Mouse (Mus musculus): Measurements from ENCODE around the gene Myo15b. TPM values are rescaled to one million over a fixed set of nuclear protein-coding genes. Genes with fewer than 3 reads are reported as not detected.
"Not testable (repeated sequence)": the region's sequence is repeated elsewhere in the genome, so short reads cannot be mapped to it uniquely, and the experiment has no call there.

The Myo15b gene
- total RNA-seq, 1 experiment from 2014 or later: not detected

GRCm38 (mm10) chr11:115857146-115857545, 1.1 kb upstream of the Myo15b start:
- not testable (repeated sequence) for ATAC-seq (replicated peaks; ENCODE audit: insufficient number of reproducible peaks, low FRiP score, low TSS enrichment, poor library complexity, severe bottlenecking)

DNA sequence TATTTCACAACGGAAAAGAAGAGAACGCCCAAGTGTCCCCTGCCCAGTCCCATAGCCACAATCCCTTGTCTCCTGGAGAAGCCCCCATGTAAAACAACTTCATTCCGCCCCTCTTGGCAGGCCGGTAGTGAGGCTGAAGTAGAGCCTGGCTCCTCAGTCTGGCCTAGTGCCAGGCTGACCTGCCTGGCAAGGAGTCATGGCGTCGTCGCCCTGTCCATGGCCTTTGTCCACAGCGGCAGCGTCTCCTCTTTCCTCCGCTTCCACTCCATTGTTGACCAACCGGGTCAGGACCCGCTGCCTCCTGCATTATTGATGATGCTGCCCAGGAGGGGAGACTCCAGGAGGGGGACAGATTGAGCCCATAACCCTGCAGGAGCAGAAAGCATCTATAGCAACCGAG, 270 bp upstream of the Myo15b start:
- ATAC-seq (replicated peaks; ENCODE audit: insufficient number of reproducible peaks, low FRiP score, low TSS enrichment, poor library complexity, severe bottlenecking): no peak

DNA sequence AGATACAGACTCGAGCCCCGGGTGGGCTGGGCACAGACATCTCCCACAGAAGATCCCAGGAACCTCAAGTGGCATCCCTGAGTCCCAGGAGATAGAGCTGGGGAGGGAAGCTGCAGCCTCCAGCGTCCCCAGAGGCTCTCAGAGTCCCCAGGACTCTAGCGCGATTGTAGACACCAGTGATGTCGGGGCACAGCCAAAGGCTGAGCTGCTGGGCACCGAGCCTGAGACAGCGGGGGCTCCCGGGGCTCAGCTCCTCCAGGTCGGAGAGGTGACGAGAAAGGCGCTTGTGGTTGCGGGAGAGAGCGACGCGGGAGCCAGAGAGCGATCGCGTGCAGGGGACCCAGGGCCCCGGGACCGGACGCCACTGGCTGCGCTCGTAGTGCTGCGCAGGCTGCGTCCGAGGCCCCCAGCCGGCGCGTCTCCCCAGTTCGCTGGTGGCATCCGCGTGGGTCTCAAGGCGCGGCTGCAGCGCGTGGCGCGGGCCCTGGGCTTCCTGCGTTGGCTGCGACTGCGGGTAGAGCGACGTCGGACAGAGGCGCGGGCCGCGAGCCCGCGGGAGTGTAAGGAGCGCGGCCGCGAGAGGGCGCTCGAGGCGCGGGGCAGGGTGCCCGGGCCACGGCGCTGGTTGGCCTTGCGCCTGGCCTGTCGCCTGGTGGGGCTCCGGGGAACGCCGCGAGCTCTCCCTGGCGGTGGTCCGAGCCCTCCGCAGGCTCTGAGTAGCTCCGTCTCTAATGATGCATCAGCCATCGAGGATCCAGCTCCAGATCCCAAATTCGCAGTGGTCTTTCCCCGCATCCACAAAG, 1.1 kb downstream of the Myo15b start:
- peak; percentile 24; the same call in 1 of the 2 replicates for ATAC-seq (replicated peaks; ENCODE audit: insufficient number of reproducible peaks, low FRiP score, low TSS enrichment, poor library complexity, severe bottlenecking)

- no peak for ATAC-seq (replicated peaks; ENCODE audit: insufficient number of reproducible peaks, low FRiP score, low TSS enrichment, poor library complexity, severe bottlenecking)
Observed at GRCm38 (mm10) chr11:115863895-115864294, 5.7 kb downstream of the Myo15b start.

- no peak; the same call in 1 of the 2 replicates for ATAC-seq (replicated peaks; ENCODE audit: insufficient number of reproducible peaks, low FRiP score, low TSS enrichment, poor library complexity, severe bottlenecking)
Observed at GRCm38 (mm10) chr11:115869393-115869792, 11.2 kb downstream of the Myo15b start.

- ATAC-seq (replicated peaks; ENCODE audit: insufficient number of reproducible peaks, low FRiP score, low TSS enrichment, poor library complexity, severe bottlenecking): no peak
Observed at GRCm38 (mm10) chr11:115872437-115872836, 14.2 kb downstream of the Myo15b start.

GRCm38 (mm10) chr11:115875935-115876334, 17.7 kb downstream of the Myo15b start:
- ATAC-seq (replicated peaks; ENCODE audit: insufficient number of reproducible peaks, low FRiP score, low TSS enrichment, poor library complexity, severe bottlenecking): no peak

DNA sequence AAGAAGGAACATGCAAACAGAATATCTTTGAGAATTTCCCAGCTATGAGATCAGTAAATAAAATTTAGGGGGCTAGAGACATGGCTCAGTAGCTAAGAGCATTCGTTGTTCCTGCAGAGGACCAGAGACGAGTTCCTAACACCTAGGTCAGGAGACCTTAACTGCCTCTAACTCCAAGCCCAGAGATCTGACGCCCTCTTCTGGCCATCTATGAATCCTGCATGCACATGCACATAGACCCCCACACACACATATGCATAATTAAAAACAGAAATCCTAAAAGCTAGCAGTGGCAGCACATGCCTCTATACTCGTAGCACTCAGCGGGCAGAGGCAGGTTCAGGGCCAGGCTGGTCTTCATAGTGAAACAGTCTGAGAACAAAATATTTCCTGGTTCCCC, 18.2 kb downstream of the Myo15b start:
- no peak for ATAC-seq (replicated peaks; ENCODE audit: insufficient number of reproducible peaks, low FRiP score, low TSS enrichment, poor library complexity, severe bottlenecking)

GRCm38 (mm10) chr11:115877174-115877755, 19.1 kb downstream of the Myo15b start:
- ATAC-seq (replicated peaks; ENCODE audit: insufficient number of reproducible peaks, low FRiP score, low TSS enrichment, poor library complexity, severe bottlenecking): no peak

GRCm38 (mm10) chr11:115878071-115878470, 19.9 kb downstream of the Myo15b start:
- no peak for ATAC-seq (replicated peaks; ENCODE audit: insufficient number of reproducible peaks, low FRiP score, low TSS enrichment, poor library complexity, severe bottlenecking)

- ATAC-seq (replicated peaks; ENCODE audit: insufficient number of reproducible peaks, low FRiP score, low TSS enrichment, poor library complexity, severe bottlenecking): peak; percentile 68
Observed at GRCm38 (mm10) chr11:115881002-115881401, 22.8 kb downstream of the Myo15b start.

DNA sequence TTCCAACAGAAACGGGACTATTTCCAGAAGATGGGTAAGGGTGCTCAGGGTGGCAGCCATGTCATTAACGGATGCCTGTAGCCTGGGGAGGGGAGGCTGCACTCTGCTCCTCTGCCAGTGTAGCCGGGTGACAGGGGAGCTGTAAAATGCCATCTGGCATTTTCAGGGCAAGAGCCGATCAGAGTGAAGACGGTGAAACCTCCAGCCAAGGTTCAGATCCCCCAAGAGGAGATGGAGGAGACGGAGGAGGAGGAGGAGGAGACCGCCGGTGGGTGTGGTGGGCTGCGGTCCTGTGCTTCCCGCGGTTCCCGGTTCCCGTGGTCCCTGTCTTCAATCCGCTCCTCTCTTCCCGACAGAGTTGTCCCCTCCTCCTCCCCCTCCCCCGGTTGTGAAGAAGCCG, 25.0 kb downstream of the Myo15b start:
- no peak for ATAC-seq (replicated peaks; ENCODE audit: insufficient number of reproducible peaks, low FRiP score, low TSS enrichment, poor library complexity, severe bottlenecking)

DNA sequence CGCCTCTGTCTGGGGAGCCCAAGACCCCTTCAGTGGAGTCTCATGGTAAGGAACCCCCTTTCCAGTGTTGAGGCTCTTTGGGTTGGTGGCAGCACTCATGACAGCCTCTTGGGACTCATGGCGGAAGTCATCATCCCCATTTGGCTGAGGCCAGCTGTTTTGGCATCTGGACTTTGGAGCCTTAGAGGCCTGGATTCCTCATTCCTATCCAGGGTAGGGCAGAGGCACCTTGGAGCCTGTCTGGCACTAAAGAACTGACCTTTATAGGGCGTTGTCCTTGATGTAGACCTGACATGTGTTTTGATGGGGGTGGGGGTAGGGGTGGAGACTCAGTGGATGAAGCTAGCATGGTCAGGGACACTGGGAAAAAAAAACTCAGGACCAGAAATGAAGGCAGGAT, 26.2 kb downstream of the Myo15b start:
- no peak for ATAC-seq (replicated peaks; ENCODE audit: insufficient number of reproducible peaks, low FRiP score, low TSS enrichment, poor library complexity, severe bottlenecking)

DNA sequence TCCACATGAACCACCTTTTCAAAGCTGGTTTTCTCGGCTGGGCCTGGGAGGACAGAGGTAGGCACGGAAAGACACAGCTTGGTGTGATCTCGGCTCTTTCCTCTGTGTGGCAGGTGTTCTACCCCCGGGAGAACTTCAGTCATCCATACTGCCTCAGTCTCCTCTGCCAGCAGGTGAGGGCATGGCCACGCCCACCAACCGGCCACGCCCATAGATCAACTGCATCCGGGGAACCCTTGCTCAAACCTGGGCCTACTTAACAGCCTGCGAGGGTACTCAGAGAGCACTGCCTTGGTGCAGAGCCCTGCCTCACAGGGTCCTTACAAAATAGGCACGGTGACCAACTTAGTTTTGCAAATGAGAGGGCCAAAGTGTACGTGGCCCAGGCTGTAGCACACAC, 27.1 kb downstream of the Myo15b start:
- no peak for ATAC-seq (replicated peaks; ENCODE audit: insufficient number of reproducible peaks, low FRiP score, low TSS enrichment, poor library complexity, severe bottlenecking)

GRCm38 (mm10) chr11:115886446-115886845, 28.2 kb downstream of the Myo15b start:
- ATAC-seq (replicated peaks; ENCODE audit: insufficient number of reproducible peaks, low FRiP score, low TSS enrichment, poor library complexity, severe bottlenecking): no peak

DNA sequence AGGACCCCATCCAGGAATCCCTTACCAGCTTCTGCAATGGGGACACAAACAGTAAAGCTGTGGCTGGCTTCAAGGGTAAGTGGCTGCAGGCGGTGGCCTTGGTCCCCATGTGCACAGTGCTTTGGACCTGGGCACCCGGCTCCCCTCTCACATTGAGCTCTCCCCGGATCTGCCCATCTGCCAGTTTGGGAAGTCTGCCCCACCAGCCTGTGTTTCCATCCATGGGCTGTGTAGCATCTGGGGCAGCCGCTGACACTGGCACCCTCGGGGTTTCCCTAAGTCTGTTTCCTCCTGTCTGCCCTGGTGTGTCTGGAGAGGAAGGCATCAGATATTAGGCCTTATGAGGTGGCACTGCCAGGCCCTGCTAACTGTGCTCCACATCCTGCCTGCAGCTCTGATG, 29.8 kb downstream of the Myo15b start:
- ATAC-seq (replicated peaks; ENCODE audit: insufficient number of reproducible peaks, low FRiP score, low TSS enrichment, poor library complexity, severe bottlenecking): no peak

DNA sequence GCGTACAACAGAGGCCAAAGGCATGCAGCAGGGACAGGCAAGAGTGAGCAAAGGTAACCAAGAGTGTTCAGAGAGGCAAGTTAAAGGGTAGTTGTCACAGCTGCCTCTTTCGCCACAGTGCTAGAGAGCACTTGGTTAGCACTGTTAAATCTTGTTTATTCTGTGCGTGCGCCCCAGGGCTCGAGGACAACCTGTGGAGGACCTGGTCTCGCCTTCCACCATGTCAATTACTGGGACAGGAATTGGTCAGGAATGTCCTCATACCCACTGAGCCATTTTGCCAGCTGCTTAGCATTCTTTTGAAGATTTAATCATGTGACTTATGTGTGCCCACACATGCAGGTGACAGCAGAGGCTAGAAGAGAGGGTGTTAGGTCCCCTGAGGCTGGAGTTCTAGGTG, 31.0 kb downstream of the Myo15b start:
- no peak for ATAC-seq (replicated peaks; ENCODE audit: insufficient number of reproducible peaks, low FRiP score, low TSS enrichment, poor library complexity, severe bottlenecking)

GRCm38 (mm10) chr11:115892213-115892612, 34.0 kb downstream of the Myo15b start:
- no peak for ATAC-seq (replicated peaks; ENCODE audit: insufficient number of reproducible peaks, low FRiP score, low TSS enrichment, poor library complexity, severe bottlenecking)

DNA sequence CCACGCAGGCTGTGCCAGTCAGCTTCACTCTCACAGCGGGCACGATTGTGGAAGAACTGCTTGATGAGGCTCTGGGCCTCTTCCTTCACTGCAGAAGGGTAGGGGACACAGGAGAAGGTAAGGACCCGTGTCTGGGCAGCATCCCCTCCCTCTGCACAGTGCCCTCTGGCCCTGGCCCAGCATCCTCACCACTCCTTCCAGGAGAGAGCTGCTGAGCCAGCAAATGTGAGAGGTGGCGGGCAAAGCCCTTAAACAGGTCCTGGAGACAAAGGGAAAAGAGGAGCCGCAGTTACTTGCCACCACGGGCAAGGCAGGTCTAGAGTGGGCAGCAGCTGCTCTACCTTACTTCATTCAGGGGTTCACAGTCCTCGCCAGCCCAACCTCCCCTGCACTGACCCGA, 34.9 kb downstream of the Myo15b start:
- no peak for ATAC-seq (replicated peaks; ENCODE audit: insufficient number of reproducible peaks, low FRiP score, low TSS enrichment, poor library complexity, severe bottlenecking)

- ATAC-seq (replicated peaks; ENCODE audit: insufficient number of reproducible peaks, low FRiP score, low TSS enrichment, poor library complexity, severe bottlenecking): no peak
Observed at GRCm38 (mm10) chr11:115894755-115895520, 36.7 kb downstream of the Myo15b start.

All from monocyte, adult 5-6 weeks (primary cell).